Mouse (Mus musculus) CD4-positive, CD25-positive, alpha-beta regulatory T cell, adult 4 months (primary cell): ENCODE data around the gene Rmdn2. TPM values are rescaled to one million over a fixed set of nuclear protein-coding genes. Genes with fewer than 3 reads are reported as not detected.

Source experiments
- ATAC-seq: one replicate; pipeline ENCODE4 v1.8.0; 2017
- polyA plus RNA-seq, 2 experiments: library from polyadenylated mRNA; unstranded; fragments of 100-300 nt; shearing (Covaris generic); gene quantifications; one replicate each; pipeline ENCODE4 v1.2.1; 2017

The Rmdn2 gene
- polyA plus RNA-seq, 2 experiments from 2014 or later, result 3.1 to 5.6 TPM

- ATAC-seq, result no peak
Measured at GRCm38 (mm10) chr17:79616621-79617020, 5.0 kb downstream of the Rmdn2 start.

GRCm38 (mm10) chr17:79618455-79618854 is 6.8 kb downstream of the Rmdn2 start:
- no peak for ATAC-seq

- no peak for ATAC-seq
Measured at GRCm38 (mm10) chr17:79618984-79619383, 7.3 kb downstream of the Rmdn2 start.

DNA sequence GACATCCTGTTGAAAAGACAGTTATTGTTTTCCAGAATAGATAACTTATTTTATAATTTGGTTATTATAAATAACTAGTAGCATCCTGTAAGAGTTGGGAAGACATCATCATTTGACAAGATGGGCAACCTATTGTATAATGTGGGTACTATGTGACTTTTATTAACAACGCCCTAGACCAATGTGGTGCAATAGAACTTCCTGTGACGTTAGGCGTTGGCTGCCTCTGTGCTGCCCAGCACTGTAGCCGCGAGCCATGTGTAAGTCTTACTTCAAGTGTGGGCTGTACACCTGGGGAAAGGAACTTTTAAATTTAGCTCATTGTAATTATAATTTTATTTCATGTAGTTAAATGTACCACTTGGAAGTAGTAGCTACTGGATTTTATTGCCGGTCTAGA is 10.4 kb downstream of the Rmdn2 start:
- ATAC-seq, result no peak

DNA sequence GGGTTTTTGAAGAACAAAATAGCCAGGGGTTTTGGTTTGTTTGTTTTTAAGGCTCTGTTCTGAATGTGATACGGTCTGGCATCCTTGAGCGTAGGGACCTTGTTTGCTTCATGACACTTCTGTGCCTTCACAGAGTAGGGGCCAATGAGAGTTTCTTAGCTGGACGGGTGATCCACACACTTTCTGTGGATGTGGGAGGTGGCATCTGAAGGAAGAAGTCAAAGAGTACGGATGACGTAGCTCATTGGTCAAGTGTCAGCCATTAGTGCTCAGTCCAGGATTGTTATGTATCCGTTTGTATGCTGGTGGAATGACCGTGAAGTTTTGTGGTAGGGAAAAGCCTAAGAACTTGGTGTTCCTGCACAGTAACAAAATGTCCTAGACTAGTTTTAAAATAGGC is 10.9 kb downstream of the Rmdn2 start:
- ATAC-seq, result no peak

DNA sequence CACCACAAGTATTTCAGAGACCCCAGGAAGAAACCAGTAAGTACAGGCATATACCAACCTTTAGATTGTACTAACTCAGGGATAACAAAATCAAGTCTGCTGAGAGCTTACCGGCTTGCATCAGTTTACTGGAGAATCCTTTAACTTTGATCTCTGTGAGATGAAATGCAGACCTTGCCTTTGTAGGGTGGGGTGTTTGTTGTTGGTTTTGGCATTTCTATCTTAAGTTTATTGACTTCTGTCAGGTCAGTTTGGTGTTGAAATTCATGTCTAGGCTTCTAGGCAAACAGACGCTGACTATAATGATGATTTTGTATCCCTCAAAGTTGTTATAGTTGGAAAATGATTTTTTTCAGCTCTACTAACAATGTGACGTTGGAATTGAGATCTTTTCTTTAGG is 12.2 kb downstream of the Rmdn2 start:
- ATAC-seq, result no peak

- ATAC-seq, result no peak
Measured at GRCm38 (mm10) chr17:79626241-79626816, 14.7 kb downstream of the Rmdn2 start.

GRCm38 (mm10) chr17:79649893-79650292 is 38.2 kb downstream of the Rmdn2 start:
- no peak for ATAC-seq

DNA sequence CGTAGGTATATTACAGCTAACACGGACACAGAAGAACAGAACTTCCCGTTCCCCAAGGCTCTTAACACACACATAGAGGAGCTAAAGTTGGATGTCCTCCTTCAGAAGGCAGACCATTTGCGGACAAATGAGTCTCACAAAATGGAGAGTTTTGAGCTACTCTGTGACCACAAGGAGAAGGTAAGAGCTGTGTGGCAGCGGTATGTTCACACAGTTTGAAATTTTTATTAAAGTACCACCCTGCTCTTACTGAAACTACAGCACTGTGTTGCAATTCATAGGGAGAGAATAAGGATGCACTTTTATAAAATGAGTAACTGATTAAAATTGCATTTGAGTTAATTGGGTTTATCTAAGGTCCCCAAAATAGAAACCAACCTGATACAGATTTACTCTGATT is 38.6 kb downstream of the Rmdn2 start:
- ATAC-seq, result no peak

DNA sequence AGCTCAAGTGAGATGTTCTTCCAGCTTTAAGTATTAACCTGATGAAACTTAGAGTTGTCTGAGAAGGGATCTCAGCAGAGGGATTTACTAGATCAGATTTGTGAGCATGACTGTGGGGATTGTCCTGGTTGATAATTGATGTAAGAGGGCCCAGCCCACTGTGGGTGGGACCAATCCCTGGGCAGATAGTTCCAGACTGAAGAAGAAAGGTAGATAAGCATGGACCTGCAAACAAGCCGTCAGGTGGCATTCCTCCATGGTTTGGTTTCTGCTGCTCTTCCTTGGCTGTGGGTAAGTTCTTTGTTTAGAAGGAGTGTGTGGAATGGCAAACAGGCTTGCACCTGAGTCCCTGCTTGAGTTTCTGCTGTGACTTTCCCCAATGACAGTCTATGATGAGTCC is 41.5 kb downstream of the Rmdn2 start:
- no peak for ATAC-seq

- no peak for ATAC-seq
Measured at GRCm38 (mm10) chr17:79654187-79654586, 42.5 kb downstream of the Rmdn2 start.

- no peak for ATAC-seq
Measured at GRCm38 (mm10) chr17:79657785-79658184, 46.1 kb downstream of the Rmdn2 start.

DNA sequence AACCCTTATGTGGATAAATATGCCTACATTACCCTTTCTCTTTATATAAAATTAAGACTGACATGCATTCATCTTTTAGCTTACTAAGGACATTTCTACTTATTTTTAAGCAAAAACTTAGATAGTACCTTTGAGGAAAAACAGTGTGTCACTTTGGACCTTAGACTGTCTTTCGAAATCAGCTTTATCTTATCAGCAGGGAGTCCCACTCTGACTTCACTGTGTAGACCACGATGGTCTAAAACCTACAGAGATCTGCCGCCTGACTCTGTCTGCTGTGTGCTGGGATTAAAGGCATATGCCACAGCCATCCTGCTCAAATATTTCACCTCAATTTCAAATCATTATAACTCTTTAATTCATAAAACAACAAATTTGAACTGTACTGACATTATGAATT is 46.8 kb downstream of the Rmdn2 start:
- no peak for ATAC-seq

DNA sequence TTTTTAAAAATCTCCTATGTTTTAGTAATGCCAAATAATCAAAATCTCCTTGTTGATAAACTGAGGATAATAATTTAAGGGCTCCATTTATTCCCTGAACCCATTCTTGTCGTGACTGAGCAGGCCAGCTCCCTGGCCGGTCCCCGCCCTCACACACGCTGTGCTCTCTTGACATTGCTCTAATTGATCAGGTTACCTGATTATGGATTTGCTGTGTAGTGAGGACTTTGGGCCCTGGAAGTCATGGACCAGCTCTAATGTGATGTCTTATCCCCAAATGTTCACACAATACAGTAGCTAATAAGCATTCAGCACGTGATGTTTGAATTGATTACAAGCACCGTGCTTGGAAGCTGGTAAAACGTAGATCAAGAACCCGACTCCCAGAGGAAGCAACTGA is 47.2 kb downstream of the Rmdn2 start:
- no peak for ATAC-seq

DNA sequence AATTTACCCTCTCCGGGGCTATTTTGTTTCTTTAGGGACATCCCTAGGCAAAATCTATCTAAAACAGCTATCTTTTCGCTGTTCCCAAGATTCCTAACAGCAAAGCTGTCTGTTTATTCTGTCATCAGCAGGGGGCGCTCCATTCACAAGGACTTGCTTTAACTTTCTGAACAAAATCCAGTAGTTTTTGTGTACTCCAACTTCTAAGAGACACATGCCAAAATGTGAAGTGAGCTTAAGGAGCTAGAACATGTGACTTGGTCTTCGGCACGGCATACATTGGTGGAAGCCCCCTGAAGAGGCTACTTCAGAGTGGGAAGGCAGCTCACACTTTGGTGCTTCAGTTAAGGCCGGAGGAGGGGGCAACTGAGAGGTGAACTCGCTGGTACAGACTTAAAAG is 49.7 kb downstream of the Rmdn2 start:
- no peak for ATAC-seq

DNA sequence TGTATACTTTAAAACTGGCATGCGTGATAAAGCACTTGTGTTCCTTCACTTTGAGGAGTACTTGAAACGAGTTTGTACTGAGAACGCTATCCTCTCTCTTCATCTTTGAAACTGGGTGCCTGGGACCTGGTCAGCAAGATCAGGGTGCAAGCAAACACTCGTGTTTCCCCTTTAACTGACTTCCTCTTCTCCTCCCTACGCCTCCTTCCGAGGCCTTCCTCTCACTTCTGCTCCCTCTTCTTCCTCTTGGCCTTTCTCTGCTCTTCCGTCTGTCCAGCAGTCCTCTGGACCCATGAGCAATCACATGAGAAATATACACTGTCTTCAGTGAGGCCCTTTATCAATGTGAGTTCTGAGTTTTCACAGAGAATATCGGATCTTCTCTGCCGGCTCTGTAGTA is 50.2 kb downstream of the Rmdn2 start:
- no peak for ATAC-seq

GRCm38 (mm10) chr17:79663393-79664105 is 51.9 kb downstream of the Rmdn2 start:
- no peak for ATAC-seq

DNA sequence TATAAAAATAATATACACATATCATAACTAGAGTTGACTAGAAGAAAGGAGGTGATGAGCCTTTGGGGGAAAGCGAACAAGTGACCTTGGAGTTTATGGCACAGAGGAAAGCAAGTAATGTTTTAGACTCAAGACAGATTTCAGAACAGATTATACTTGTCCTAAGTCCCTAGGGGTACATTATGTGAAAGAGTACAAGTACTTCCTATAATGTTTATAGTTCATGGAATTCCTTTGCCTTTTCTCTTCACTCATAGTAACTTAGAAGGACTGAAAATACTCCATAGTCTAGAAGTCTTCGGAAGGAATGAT is 52.4 kb downstream of the Rmdn2 start:
- ATAC-seq, result no peak

DNA sequence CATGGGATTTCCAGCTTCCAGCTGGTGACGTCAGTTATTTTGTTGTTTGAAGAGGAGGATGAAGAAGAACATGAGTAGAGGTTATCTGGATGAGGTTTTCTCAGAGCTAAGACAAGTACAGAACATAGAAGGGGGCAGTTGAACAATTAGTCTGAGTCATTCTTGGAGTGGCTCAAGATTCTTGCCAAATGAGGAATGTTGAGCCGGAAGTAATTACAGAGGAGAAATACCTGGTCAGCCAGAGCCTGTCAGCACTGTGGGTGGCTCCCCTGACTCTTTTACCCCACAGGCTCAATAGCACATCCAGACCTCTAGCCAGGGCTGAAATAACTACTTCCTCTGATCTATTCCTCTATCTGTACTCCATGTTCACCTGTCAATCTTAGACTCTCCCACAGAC is 59.2 kb downstream of the Rmdn2 start:
- ATAC-seq, result no peak

- no peak for ATAC-seq
Measured at GRCm38 (mm10) chr17:79695106-79695505, 83.4 kb downstream of the Rmdn2 start.

GRCm38 (mm10) chr17:79695541-79695940 is 83.9 kb downstream of the Rmdn2 start:
- no peak for ATAC-seq

DNA sequence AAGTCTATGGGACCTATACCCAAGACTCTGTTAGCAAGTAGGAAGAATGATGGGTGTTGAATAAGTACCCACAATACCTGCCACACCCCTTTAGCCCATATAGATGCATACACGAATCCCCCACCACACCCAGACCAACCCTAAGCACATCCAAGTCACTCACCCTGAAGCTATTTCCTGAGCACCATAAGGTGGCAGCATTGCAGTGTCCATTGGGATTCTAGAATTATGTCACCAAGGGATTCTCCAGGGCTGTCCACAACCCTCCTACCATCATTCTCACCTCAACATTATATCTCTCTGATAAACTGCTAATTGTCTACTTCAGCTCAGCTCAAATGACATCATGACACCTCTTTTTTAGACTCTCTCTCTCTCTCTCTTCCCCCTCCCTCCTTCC is 87.5 kb downstream of the Rmdn2 start:
- ATAC-seq, result no peak

DNA sequence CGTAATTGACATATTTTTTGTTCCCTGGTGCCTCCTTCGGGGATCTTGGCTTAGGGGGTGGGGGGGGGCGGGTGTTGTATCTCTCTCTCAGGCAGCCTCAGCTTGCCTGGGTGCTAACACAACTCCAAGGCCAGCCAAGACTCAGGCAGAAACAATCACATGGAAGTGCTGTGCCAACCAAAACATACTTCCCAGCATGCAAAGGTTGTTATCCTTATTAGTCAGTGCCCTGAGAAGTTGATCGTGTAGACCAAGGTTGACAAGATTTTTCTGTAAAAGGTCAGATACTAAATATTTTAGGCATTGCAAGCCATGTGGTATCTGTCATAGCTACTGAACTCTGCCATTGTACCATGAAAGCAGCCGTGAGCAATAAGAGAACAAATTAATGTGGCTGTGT is 89.2 kb downstream of the Rmdn2 start:
- no peak for ATAC-seq

- ATAC-seq, result no peak
Measured at GRCm38 (mm10) chr17:79705671-79706455, 94.2 kb downstream of the Rmdn2 start.
